Mouse (Mus musculus): ENCODE data around the gene Mgat4c. TPM values are rescaled to one million over a fixed set of nuclear protein-coding genes. Genes with fewer than 3 reads are reported as not detected.

Gene Mgat4c
- total RNA-seq, 1 experiment from 2014 or later, result 0.35 TPM

DNA sequence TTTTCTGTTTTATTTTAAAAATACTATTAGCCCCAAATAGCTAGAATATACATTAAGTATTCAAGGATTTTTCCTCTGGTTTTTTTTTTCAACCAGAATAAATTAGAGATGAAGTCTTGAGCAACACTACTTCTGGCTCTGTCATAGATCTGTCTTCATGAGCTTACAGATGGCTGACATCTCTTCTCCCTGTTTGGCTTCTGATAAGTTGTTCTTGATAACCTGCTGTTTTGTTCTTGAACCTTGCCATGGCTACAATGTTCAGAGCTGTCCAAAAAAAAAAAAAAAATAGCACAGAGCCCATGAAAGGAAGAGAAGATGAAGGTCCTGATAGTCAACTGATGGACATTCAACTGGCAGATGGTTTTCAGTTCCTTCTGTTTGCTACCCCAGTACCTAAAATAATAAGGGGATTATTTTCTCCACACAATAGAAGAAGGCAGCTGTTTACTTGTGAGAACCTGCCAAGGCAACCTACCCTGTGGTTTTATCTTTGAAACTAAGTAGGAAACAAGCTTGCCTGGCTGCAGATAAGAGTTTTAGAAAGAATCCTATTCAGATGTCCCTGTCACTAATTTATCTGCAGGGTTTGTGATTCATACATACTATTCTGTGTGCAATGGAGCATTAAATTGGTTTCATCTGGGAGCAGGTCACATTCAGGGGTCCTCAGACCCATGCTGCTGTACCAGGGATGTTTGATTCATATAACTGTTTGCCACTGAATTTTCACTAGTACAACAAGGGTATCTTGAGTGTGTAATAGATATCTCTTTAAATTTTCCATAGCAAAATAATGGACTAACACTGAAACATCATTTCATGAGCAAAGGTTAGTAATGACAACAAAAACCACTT is 393.5 kb downstream of the Mgat4c start:
- ATAC-seq (ENCODE audit: extremely low read depth, insufficient number of reproducible peaks, low FRiP score, poor library complexity, severe bottlenecking), result no peak

DNA sequence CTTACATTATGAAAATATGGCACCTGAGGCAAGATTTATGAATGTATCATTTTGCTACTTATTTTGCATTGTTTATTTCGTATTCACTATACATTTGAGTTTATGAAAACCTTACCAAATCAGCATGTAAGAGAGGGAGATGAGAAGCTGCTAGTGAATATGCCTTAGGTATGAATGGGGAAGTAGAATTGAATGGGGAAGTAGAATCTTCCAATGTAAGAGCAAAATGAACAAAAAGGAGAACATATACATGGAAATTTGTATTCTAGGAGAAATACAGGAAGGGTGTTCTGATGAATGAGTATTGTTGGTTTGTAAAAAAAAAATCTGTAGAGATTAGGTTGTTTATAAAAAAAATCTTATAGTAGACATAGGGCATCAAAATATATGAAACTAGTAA is 441.9 kb downstream of the Mgat4c start:
- no peak for ATAC-seq (ENCODE audit: extremely low read depth, insufficient number of reproducible peaks, low FRiP score, poor library complexity, severe bottlenecking)

DNA sequence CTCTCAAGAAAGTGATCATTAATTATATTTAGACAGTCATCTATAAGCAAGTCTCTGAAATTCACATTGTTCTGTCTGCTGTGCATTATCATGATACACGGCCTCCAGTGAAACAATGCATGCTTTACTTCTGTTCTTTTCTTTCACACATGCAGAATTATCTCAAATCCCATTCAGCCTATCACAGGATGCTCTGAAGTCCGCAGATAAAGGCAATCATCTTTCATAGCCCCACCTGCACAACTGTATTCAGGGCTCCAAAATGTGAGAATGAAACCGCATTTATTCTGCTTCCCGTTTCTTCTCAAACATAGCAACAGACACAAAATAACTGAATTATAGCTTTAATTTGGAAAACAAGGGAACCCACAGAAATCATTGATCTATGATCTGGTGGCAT is 446.1 kb downstream of the Mgat4c start:
- ATAC-seq (ENCODE audit: extremely low read depth, insufficient number of reproducible peaks, low FRiP score, poor library complexity, severe bottlenecking), result no peak

DNA sequence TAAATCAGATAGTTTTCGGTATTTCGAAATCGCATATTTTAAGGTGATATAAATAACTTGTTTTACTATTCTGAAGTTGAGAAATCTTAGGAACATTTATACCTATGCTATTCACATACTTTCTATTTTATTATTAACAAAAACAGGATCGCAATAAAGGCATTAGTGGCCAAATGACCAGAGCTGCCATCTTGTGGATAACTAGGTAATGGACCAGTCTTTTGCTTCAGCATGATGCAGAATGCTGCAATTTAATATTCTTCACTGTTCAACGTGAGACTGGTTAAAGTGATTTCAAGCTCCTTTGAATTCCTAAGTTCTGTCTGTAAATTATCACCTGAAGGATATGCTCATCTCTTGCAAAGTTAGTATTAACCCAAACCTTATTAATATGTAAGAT is 473.6 kb downstream of the Mgat4c start:
- ATAC-seq (ENCODE audit: extremely low read depth, insufficient number of reproducible peaks, low FRiP score, poor library complexity, severe bottlenecking), result no peak

DNA sequence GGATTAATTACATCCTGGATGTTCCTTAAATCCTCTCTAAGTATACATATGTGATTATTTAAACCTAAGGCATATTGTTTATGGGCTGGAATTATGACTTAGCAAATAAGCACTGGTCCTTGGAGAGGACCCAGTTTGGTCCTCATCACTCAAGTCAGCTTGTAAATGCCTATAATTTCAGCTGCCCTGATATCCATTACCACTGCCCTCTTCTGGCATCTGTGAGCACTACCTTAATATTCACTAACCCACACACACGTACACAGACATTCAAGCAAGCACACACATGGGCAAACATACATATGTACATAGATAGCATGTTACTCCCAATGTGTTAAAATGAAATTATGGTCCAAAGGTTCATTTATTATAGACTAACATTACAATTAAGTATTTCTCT is 474.6 kb downstream of the Mgat4c start:
- ATAC-seq (ENCODE audit: extremely low read depth, insufficient number of reproducible peaks, low FRiP score, poor library complexity, severe bottlenecking), result no peak

DNA sequence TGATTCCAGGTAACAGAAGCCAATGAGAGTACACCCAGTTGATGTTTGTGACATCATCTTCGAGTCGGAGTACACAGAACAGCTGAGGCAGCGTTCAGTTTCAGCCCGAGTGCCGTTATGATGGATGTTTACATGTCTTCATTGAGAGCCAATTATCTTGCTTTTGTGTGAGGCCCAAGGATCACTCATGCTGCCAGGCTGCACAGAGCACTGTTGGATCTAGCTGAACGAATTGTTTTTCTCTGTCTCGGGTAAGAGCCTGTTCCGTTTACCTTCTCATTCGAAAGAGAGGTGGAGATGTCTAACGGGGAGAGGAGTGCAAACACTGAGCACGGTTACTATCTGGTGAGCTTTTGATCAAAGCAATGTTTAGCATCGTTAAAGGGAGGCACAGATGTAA is 477.5 kb downstream of the Mgat4c start:
- no peak for ATAC-seq (ENCODE audit: extremely low read depth, insufficient number of reproducible peaks, low FRiP score, poor library complexity, severe bottlenecking)

DNA sequence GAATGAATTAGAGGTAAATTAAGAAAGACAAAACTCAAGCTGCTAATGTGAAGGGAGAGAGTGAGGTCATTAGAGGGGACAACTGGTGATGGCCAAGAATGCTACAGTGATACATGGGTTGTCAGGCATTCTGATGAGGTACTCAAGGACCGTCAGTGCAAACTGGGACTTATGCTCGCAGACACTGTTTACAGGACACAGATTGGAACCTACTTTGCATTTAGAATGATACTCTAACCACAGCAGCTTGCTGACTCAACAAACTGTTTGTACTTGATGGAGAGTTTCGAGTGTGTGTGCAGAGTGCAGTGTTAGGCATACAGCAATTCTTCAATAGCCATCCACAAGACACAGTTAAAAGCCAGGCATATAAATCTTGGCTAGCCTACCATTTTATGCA is 503.4 kb downstream of the Mgat4c start:
- ATAC-seq (ENCODE audit: extremely low read depth, insufficient number of reproducible peaks, low FRiP score, poor library complexity, severe bottlenecking), result no peak

DNA sequence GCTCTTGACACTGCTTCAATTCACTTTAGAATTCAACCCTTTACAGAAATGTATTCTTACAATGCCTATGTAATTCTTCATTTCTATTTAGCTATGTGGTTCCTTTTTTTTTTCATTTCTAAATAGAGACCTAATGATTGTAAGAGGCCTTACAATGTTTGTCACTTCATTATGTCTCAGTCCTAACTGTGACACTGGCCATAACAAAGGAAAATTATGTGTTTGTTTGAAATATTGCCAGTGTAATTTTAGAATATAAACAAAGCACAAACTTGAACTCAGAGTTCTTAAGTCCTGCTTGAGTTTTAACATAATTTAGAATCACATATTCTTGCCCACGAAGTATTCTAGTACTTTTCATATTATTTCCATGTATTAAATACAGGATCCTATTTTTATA is 510.4 kb downstream of the Mgat4c start:
- ATAC-seq (ENCODE audit: extremely low read depth, insufficient number of reproducible peaks, low FRiP score, poor library complexity, severe bottlenecking), result no peak

DNA sequence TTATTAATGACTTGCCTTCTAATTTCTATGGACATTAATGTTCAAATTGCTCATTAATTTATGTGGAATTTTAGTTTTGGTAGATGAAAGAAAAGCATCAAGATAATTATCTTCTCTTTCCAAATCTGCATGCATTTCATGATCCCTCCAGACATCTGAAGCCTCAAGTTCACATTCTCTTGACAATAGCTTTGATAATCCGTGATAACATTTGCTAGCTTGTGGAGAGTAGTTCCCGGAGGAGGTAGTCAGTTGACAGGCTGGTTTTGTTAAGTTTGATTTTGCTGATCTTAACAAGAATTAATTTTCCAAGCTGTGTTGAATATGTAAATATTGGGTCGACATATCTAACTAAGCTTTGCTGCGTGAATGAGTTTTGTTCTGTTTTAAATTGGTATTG is 515.6 kb downstream of the Mgat4c start:
- no peak for ATAC-seq (ENCODE audit: extremely low read depth, insufficient number of reproducible peaks, low FRiP score, poor library complexity, severe bottlenecking)

DNA sequence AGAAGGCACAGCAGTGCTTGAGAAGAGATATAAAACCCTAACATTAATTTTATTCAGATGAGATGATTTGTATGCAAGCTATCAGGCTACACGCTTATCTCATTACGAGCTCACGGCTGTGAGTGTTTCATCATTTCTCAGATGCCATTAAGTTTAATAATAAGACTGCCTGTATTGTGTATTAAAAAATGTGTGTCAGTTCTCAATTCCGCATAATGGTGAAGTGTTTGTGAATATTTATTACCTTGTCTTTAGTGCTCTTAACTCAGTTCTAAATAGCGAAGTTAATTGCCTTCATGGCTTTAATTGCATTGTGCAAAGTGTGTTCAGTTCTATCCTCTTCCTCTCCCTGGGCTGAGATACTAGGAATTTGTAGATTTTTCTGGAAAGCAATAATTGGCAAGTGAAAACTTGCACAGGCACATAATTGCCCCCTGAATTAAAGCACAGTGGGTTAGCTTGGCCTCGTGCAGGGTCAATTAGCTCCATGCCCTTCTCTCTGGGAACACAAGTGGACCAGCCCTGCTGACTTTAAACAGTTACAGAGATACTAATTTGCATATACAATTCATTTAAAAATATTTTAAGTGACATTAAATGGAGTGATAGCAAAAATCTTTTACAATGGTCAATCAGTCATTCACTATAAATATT is 557.4 kb downstream of the Mgat4c start:
- ATAC-seq (ENCODE audit: extremely low read depth, insufficient number of reproducible peaks, low FRiP score, poor library complexity, severe bottlenecking), result no peak

DNA sequence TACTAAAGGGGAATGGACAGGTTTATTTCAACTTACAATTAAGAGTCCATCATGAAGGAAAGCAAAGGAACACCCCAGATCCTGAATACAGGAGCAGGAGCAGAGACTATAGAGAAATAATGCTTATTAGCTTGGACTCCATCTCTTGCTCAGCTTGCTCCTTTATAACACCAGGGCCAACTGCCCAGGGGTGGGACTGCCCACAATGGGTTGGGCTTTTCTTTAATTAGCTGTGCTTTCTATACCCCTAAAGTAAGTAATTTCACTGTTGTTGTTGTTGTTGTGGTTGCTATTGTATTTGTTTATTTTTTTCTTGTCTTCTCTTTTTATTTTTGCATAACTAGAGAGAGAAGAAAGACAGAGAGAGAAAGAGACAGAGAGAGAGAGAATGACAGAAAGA is 562.6 kb downstream of the Mgat4c start:
- ATAC-seq (ENCODE audit: extremely low read depth, insufficient number of reproducible peaks, low FRiP score, poor library complexity, severe bottlenecking), result no peak

DNA sequence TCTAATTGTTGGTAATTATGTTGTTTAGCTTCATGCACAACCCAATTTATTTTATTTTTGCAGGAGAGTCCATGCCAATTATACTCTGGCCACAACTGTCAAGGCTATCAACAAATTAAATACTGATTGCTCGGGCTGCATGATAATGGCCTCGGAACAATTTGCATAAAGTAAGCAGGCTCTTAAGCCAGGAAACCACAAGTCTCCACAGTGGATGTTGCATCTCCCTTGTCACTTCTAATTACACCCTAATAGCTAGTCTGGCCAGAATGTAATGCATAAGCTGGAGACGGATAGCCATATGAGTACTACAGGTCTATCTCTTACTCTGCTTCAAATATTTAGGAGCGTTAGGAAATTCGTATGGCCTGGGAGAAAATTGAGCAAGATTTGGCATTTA is 563.3 kb downstream of the Mgat4c start:
- no peak for ATAC-seq (ENCODE audit: extremely low read depth, insufficient number of reproducible peaks, low FRiP score, poor library complexity, severe bottlenecking)

DNA sequence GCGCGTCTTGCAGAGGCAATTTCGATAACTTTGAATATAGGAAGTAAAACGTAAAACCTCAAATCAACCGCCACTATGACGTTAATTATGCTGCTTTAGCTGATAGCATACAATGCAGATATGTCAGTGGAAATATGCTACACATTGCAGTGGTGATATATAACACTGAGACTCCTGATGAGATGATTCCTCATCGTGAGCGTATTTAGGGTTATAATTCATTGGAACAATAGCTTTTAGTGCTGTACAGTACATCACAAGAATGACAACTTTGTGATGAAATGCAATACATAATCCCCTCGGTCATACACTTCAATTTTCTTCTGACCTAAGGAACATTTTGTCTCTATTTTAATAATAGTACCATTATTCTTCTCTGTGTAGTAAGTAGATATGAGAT is 564.0 kb downstream of the Mgat4c start:
- ATAC-seq (ENCODE audit: extremely low read depth, insufficient number of reproducible peaks, low FRiP score, poor library complexity, severe bottlenecking), result no peak

DNA sequence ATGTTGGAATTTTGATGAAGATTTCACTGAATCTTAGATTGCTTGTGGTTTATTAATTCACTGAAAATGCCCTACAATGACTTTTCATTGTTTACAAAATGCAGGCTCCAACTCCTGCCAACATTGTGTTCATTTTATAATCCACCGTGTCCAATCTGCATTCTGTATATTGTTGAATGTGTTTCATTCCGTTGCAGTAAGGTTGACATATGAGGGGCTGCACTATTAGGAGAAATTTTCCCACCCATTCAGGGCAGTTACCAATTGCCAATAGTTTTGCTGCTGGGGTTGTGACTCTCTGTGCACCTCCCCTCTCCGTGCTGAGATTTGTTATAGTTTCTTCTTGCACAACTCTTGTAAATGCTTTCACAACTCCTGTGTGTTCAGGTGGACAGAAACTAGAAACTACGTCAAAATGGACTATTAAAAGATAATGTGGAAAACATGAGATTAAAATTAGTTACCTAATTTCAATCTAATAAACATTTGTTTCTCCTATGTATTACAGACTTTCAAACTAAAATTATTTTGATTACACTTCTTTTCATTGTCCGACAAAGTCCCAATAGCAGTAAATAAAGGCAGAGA is 627.7 kb downstream of the Mgat4c start:
- ATAC-seq (ENCODE audit: extremely low read depth, insufficient number of reproducible peaks, low FRiP score, poor library complexity, severe bottlenecking), result no peak

DNA sequence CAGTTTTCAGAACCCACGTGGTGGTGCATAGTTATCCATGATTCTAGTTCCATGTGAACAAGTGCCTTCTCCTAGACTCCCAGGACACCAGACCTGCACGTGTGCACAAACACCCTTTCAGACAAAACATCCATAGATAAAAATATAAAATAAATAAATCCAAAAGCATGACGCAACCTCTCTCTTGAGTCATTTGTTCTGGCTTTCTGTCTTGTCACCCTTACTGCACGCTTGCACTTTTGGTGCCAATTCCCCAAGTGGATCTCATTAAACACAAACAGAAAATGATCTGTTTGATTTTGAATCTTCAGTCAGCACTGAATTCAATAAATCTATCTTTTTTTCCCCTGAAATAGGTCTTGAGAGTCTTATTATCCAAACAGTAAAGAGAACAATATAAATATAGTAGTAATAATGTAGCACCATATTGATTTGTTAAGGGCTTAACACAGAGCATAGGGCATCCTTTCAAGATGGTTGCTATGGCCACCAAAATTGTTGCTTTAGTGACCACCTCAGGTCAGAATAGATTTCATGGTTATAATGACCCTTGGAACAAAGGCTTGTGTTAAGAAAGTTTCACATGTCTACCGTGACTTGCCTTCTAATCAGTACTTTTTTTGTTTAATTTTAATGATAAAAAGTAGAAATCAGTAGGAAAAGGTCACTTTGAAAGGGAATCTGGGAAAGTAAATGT is 684.5 kb downstream of the Mgat4c start:
- ATAC-seq (ENCODE audit: extremely low read depth, insufficient number of reproducible peaks, low FRiP score, poor library complexity, severe bottlenecking), result no peak

DNA sequence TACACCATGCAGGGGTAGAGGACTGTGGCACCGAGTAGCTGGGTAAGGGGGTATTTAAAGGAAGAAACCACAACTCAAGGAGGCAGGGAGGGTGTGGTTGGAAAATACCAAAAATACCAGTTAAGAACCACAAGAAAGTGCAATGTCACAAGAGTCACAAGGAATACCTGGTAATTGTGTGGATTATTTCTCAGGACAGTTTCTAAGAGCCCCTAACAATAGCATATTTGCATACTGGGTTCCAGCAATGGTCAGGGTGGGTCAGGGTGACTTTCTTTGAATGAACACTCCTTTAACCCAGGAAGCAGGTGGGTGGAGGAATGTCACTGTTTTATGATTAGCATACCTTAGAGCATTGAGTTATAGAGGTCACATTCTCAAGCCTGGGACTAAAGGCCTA is 689.3 kb downstream of the Mgat4c start:
- ATAC-seq (ENCODE audit: extremely low read depth, insufficient number of reproducible peaks, low FRiP score, poor library complexity, severe bottlenecking), result no peak

DNA sequence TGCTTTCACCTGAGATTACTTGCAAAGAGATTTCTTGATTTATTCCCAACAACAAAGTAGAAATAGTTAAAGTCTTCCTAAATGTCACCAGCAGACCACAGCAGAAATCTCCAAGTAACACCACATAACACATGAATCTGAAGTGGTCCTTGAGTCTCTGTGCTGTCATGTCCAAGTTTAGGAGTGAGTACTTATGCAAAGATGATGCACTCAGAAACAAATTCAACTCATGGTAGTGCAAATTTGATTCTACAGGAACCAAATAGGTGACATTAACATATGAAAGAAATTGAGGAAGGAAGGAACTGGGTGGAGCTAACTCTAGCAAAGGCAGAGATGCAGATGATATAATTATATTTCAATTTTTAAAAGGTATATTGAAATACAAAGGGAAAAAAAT is 690.8 kb downstream of the Mgat4c start:
- no peak for ATAC-seq (ENCODE audit: extremely low read depth, insufficient number of reproducible peaks, low FRiP score, poor library complexity, severe bottlenecking)

DNA sequence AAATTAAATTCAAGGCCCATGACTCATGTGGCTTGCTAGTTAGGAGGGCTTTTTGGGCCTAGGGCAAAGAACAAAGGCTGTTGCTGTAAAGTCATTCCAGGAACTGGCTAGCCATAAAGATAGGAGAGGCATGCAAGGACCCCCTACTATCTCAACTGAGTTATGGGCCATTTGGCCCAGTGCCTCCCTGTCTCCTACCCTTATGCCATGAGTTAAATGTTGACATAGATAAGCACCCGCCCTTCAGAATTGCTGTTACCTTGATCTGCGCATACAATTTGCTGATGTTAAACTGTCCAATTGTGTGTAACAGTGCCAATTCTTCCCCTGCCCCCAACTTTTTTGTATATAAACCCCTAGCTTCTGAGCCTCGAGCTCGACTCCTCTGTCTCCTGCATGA is 692.8 kb downstream of the Mgat4c start:
- ATAC-seq (ENCODE audit: extremely low read depth, insufficient number of reproducible peaks, low FRiP score, poor library complexity, severe bottlenecking), result no peak

DNA sequence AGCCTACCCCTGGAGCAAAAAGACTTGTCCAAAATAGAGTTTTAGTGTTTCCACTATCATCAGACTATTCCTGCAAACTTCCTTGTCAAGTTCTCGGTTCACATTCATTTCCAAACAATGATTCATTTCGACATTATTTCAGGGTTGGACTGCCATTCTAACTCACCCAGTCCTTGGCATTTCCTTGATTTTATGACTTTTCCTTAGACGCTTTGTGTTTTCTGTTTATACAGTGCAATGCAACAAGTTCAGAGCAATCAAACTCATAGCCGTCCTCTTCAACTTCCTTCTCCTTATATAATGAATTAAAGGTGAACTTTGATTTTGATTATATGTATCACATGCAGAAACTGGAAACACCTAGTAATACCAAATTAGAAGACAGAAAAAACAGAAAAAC is 696.1 kb downstream of the Mgat4c start:
- no peak for ATAC-seq (ENCODE audit: extremely low read depth, insufficient number of reproducible peaks, low FRiP score, poor library complexity, severe bottlenecking)

DNA sequence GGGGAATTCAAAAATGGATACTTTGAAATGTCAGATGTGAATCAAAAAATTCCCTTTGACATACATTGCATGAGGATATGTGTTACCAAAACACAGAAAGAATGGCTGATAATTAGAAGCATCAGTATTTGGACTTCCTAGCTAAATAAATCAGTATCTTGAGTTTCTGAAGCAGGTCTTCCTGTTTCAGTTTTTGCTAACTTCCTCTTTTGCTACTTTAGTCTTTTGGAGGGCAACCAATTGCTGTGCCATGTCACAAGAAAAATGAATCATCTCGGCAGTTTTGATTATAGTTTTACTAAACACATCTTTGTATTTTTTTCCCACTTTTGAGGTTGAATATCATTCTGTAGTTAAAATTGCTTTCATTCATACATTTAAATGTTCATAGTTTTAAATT is 707.9 kb downstream of the Mgat4c start:
- no peak for ATAC-seq (ENCODE audit: extremely low read depth, insufficient number of reproducible peaks, low FRiP score, poor library complexity, severe bottlenecking)

All from neutrophil, adult 5-6 weeks (primary cell).